9 mouse cellular contexts compared by ENCODE assay signal in genomic region chr13:92703241-92704027, GRCm38 (mm10).
DNase-seq lines count a peak whose midpoint lies in the region; ATAC-seq and TF ChIP-seq lines count a peak whose summit lies in the region.
"Had no signal": no experiment of that assay in that cellular context is flagged by ENCODE, and none has a peak within 500 bp of the region (broad histone marks: within the 10 kb centered on the region; RNA-seq: fewer than 3 reads in every experiment).

No protein-coding gene starts in this region.

- intact Hi-C loops in gastrocnemius, postnatal 14 days (cut with DNase I; ENCODE audit: low total_unique reads): no loop called here

- no peak overlapping the region for H3K4me3 ChIP-seq in heart, embryonic 11.5 days (ENCODE audit: low read depth, low read length)
- H3K4me3 ChIP-seq in midbrain, embryonic 13.5 days (replicated peaks): no peak overlapping the region
- H3K4me3 ChIP-seq in stomach, postnatal 0 days (ENCODE audit: low read depth, low read length): no peak overlapping the region
- H3K4me3 ChIP-seq: embryonic facial prominence, embryonic 13.5 days had no signal

- 72% methylated on average over 8 of the region's 8 CpGs for WGBS in heart, embryonic 11.5 days (ENCODE audit: insufficient replicate concordance)
- WGBS in midbrain, embryonic 13.5 days: 20% methylated on average over 8 of the region's 8 CpGs
- 56% methylated on average over 8 of the region's 8 CpGs for WGBS in stomach, postnatal 0 days

- no peak overlapping the region for H3K4me2 ChIP-seq in heart, embryonic 11.5 days
- no peak overlapping the region for H3K4me2 ChIP-seq in midbrain, embryonic 13.5 days (replicated peaks)
- no peak overlapping the region for H3K4me2 ChIP-seq in stomach, postnatal 0 days (replicated peaks; ENCODE audit: low read depth)
- H3K4me2 ChIP-seq: embryonic facial prominence, embryonic 13.5 days had no signal

- H3K27ac ChIP-seq in heart, embryonic 11.5 days (ENCODE audit: low read depth, low read length): no peak overlapping the region
- no peak overlapping the region for H3K27ac ChIP-seq in midbrain, embryonic 13.5 days
- H3K27ac ChIP-seq in stomach, postnatal 0 days (replicated peaks): no peak overlapping the region
- H3K27ac ChIP-seq: embryonic facial prominence, embryonic 13.5 days had no signal

- DNase-seq in heart, adult 18-20 months: peak; percentile 65 to 68
- peak; percentile 66 to 69 for DNase-seq in cerebellum, postnatal 14 days
- peak; percentile 69 for DNase-seq in gastrocnemius, postnatal 14 days
- peak; percentile 93 for DNase-seq in layer of hippocampus, adult 9-11 months
- DNase-seq in stomach, postnatal 0 days (ENCODE audit: low spot score): peak; percentile 20
- DNase-seq in spleen, postnatal 36 days (ENCODE audit: low spot score in 2 of 2): no peak

- peak; percentile 49 for TF ChIP-seq CTCF in stomach, postnatal 0 days (IDR thresholded peaks at IDR 0.05; ENCODE audit: low read depth)

- no peaks in the 10 kb centered on the region for H3K4me1 ChIP-seq in heart, embryonic 11.5 days (ENCODE audit: control insufficient read depth, insufficient read depth, low read length)
- H3K4me1 ChIP-seq in midbrain, embryonic 13.5 days (replicated peaks): peaks cover 16% of the 10 kb centered on the region
- H3K4me1 ChIP-seq in stomach, postnatal 0 days (replicated peaks; ENCODE audit: control insufficient read depth, insufficient read depth): no peaks in the 10 kb centered on the region
- H3K4me1 ChIP-seq: embryonic facial prominence, embryonic 13.5 days had no signal

- H3K9ac ChIP-seq in heart, embryonic 11.5 days (ENCODE audit: low read depth, low read length): no peak overlapping the region
- no peak overlapping the region for H3K9ac ChIP-seq in midbrain, embryonic 13.5 days (replicated peaks)
- H3K9ac ChIP-seq in stomach, postnatal 0 days (ENCODE audit: low read length): no peak overlapping the region
- H3K9ac ChIP-seq: embryonic facial prominence, embryonic 13.5 days had no signal

- TF ChIP-seq EP300 in stomach, postnatal 0 days (optimal IDR thresholded peaks at IDR 0.05): no peak

- ATAC-seq in heart, embryonic 11.5 days (replicated peaks; ENCODE audit: insufficient number of reproducible peaks, low FRiP score, low TSS enrichment): no peak
- peak; percentile 75 for ATAC-seq in midbrain, embryonic 13.5 days
- no peak for ATAC-seq in stomach, postnatal 0 days (ENCODE audit: low FRiP score, low TSS enrichment)

- H3K9me3 ChIP-seq in heart, embryonic 11.5 days (replicated peaks; ENCODE audit: control insufficient read depth, low read length): no peaks in the 10 kb centered on the region
- no peaks in the 10 kb centered on the region for H3K9me3 ChIP-seq in midbrain, embryonic 13.5 days
- no peaks in the 10 kb centered on the region for H3K9me3 ChIP-seq in stomach, postnatal 0 days (ENCODE audit: control insufficient read depth, low read length)
- H3K9me3 ChIP-seq: embryonic facial prominence, embryonic 13.5 days had no signal

- 0 out of 2 replicates have a peak, but pooled peaks cover 3% of the 10 kb centered on the region for H3K36me3 ChIP-seq in heart, embryonic 11.5 days (ENCODE audit: control insufficient read depth, insufficient read depth, low read length)
- peaks cover 5% of the 10 kb centered on the region; the same call in 1 of the 2 replicates for H3K36me3 ChIP-seq in midbrain, embryonic 13.5 days
- 0 out of 2 replicates have a peak, but pooled peaks cover 6% of the 10 kb centered on the region for H3K36me3 ChIP-seq in stomach, postnatal 0 days (ENCODE audit: control insufficient read depth, insufficient read depth, low read length)

- H3K27me3 ChIP-seq in heart, embryonic 11.5 days (ENCODE audit: control insufficient read depth, insufficient read depth, low read length): no peaks in the 10 kb centered on the region
- peaks cover 4% of the 10 kb centered on the region for H3K27me3 ChIP-seq in midbrain, embryonic 13.5 days
- H3K27me3 ChIP-seq in stomach, postnatal 0 days (ENCODE audit: control insufficient read depth, insufficient read depth, low read length): no peaks in the 10 kb centered on the region
- H3K27me3 ChIP-seq: embryonic facial prominence, embryonic 13.5 days had no signal

Comparison
In these comparisons a context has a peak if more than half of its experiments do, and no peak if none do; other contexts are left out.
1. DNase-seq: peak in heart, adult 18-20 months (2 of 2), cerebellum, postnatal 14 days (2 of 2), gastrocnemius, postnatal 14 days (single experiment), layer of hippocampus, adult 9-11 months (single experiment) and stomach, postnatal 0 days (single experiment); none in spleen, postnatal 36 days (0 of 2).